Mouse (Mus musculus) cerebellum, adult 2 months (tissue): ENCODE measurements around the gene Syt1.

Experiments used
- CTCF ChIP-seq: fragments of 200-500 bp; IDR thresholded peaks from 2 replicates; pipeline ENCODE4 v1.5.1; 2011; ENCODE audit warnings: low read depth, mild to moderate bottlenecking, control low read depth, low read length, moderate library complexity, borderline replicate concordance; ENCODE audit not compliant: insufficient read depth
- POLR2A ChIP-seq: fragments of 200-500 bp; IDR thresholded peaks from 2 replicates; pipeline ENCODE4 v1.6.1; 2011; ENCODE audit warnings: low read length, control low read depth, borderline replicate concordance; ENCODE audit not compliant: insufficient read depth

GRCm38 (mm10) chr10:108728961-108729360 is 281.8 kb downstream of the Syt1 start:
- TF ChIP-seq CTCF (no peak), POLR2A (no peak)
